Mouse (Mus musculus) E14TG2a.4 (cell line): ENCODE data around the gene Pcyt2.
A peak's percentile ranks its signal among the peaks of the same experiment; 100 is the strongest.

Experiments used
- H3K27me3 ChIP-seq: 2 replicates; pipeline ENCODE4 v1.6.1; 2014; ENCODE audit warnings: low read length, control low read depth; ENCODE audit not compliant: insufficient read depth
- H3K36me3 ChIP-seq: 2 replicates; pipeline ENCODE4 v1.6.1; 2014; ENCODE audit warnings: low read length, control low read depth; ENCODE audit not compliant: insufficient read depth
- H3K4me1 ChIP-seq: replicated peaks from 2 replicates; pipeline ENCODE4 v1.6.1; 2014; ENCODE audit warnings: low read depth, low read length, control low read depth
- H3K4me3 ChIP-seq: replicated peaks from 2 replicates; pipeline ENCODE4 v1.5.1; 2014; ENCODE audit warnings: mild to moderate bottlenecking, low read length
- H3K9me3 ChIP-seq: 2 replicates; pipeline ENCODE4 v1.6.1; 2014; ENCODE audit warnings: low read length, control low read depth
- CTCF ChIP-seq: conservative IDR thresholded peaks from 2 replicates; pipeline ENCODE4 v1.5.1; 2014; ENCODE audit warnings: low read length
- NANOG ChIP-seq: IDR thresholded peaks from 2 replicates; pipeline ENCODE4 v1.6.1; 2014; ENCODE audit warnings: borderline replicate concordance, low read length, mixed read lengths
- POU5F1 ChIP-seq: IDR thresholded peaks from 2 replicates; pipeline ENCODE4 v1.6.1; 2014; ENCODE audit warnings: low read length, borderline replicate concordance

Pcyt2 gene

GRCm38 (mm10) chr11:120576365-120576981, 41.3 kb downstream of the Pcyt2 start:
- no peak overlapping the region for H3K4me3 ChIP-seq
- no peaks in the 10 kb centered on the region for H3K27me3 ChIP-seq
- no peaks in the 10 kb centered on the region for H3K9me3 ChIP-seq
- H3K4me1 ChIP-seq: peaks cover 65% of the 10 kb centered on the region
- H3K36me3 ChIP-seq: peaks cover 52% of the 10 kb centered on the region
- TF ChIP-seq POU5F1 (no peak), NANOG (no peak), CTCF (no peak)

- Histone ChIP-seq H3K4me3 (no peak overlapping the region), H3K27me3 (no peaks in the 10 kb centered on the region), H3K4me1 (peaks cover 71% of the 10 kb centered on the region), H3K9me3 (no peaks in the 10 kb centered on the region), H3K36me3 (peaks cover 58% of the 10 kb centered on the region)
- TF ChIP-seq POU5F1 (no peak), NANOG (no peak), CTCF (no peak)
Measured at GRCm38 (mm10) chr11:120575940-120576339, 41.8 kb downstream of the Pcyt2 start.

DNA sequence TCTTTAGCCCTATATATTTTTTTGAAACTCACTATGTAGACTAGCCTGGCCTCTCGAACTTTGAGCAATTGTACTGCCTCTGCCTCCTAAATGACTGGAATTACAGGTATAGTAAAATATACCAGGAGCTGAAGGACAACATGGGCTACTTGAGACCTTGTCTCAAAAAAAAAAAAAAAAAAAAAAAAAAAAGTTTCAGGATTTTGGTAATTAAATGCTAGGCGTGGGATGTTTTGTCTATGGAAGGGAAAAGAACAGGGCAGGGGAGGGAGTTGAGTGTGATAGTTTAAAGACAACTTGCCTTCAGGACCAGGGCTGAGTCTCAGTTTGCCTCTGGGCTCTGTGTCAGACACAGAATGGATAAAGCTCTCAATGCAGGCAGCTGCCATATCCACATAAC, 42.7 kb downstream of the Pcyt2 start:
- no peaks in the 10 kb centered on the region for H3K27me3 ChIP-seq
- H3K9me3 ChIP-seq: no peaks in the 10 kb centered on the region
- H3K4me3 ChIP-seq: no peak overlapping the region; the same call in 1 of the 2 replicates
- TF ChIP-seq POU5F1 (no peak), CTCF (no peak), NANOG (no peak)
- H3K36me3 ChIP-seq: peaks cover 60% of the 10 kb centered on the region
- peaks cover 71% of the 10 kb centered on the region for H3K4me1 ChIP-seq

DNA sequence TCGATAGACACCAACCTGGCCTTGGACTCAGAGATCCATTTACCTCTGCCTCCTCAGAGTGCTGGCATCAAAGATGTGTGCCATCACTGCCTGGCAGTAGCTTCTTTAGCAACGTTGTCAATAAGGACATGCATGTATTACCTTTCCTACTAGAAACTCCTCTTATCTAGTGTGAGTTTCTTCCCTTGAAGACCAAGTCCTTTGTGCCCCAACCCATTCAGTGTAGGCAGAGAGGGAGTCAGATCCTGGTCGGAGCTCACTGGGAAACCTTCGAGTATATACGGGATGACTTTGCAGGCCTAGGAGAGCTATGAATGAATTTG, 43.5 kb downstream of the Pcyt2 start:
- H3K36me3 ChIP-seq: peaks cover 60% of the 10 kb centered on the region
- peaks cover 66% of the 10 kb centered on the region for H3K4me1 ChIP-seq
- peak overlapping the region; percentile 99 for H3K4me3 ChIP-seq
- TF ChIP-seq POU5F1 (no peak), CTCF (no peak), NANOG (no peak)
- no peaks in the 10 kb centered on the region for H3K27me3 ChIP-seq
- H3K9me3 ChIP-seq: no peaks in the 10 kb centered on the region

DNA sequence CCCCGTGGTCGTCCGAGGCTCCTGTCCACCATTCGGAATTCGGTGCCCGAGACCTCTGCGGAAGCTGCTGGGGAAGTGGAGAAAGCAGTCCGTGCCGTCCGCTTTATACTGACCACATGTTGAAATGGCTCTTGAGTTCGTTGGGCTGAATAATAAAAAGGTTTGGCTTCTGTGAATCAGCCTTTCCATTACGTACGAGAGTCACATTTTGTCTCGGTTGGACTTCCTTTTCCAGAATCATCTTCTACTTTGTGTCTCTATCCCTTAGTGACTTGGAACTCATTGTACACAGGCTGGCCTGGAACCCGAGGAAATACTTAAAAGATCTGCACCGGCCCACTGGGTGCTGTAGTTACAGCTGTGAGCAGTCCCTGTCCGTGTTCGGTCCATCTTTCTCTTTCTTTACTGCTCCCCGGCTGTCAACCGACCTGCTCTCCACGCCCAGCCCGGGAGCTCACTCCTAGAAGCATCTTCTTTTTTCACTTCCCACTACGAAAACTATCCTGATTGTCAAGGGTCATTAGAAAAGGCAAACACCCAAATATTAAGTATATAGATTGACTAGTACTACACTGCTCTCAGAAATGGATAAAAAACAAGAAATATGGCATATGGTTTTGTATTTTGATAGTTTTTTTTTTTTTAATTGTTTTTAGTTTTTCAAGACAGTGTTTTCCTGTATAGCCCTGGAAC, 44.0 kb downstream of the Pcyt2 start:
- H3K9me3 ChIP-seq: no peaks in the 10 kb centered on the region
- TF ChIP-seq CTCF (no peak), NANOG (no peak), POU5F1 (no peak)
- no peaks in the 10 kb centered on the region for H3K27me3 ChIP-seq
- H3K4me3 ChIP-seq: peak overlapping the region; percentile 99
- H3K36me3 ChIP-seq: peaks cover 60% of the 10 kb centered on the region
- H3K4me1 ChIP-seq: peaks cover 61% of the 10 kb centered on the region

DNA sequence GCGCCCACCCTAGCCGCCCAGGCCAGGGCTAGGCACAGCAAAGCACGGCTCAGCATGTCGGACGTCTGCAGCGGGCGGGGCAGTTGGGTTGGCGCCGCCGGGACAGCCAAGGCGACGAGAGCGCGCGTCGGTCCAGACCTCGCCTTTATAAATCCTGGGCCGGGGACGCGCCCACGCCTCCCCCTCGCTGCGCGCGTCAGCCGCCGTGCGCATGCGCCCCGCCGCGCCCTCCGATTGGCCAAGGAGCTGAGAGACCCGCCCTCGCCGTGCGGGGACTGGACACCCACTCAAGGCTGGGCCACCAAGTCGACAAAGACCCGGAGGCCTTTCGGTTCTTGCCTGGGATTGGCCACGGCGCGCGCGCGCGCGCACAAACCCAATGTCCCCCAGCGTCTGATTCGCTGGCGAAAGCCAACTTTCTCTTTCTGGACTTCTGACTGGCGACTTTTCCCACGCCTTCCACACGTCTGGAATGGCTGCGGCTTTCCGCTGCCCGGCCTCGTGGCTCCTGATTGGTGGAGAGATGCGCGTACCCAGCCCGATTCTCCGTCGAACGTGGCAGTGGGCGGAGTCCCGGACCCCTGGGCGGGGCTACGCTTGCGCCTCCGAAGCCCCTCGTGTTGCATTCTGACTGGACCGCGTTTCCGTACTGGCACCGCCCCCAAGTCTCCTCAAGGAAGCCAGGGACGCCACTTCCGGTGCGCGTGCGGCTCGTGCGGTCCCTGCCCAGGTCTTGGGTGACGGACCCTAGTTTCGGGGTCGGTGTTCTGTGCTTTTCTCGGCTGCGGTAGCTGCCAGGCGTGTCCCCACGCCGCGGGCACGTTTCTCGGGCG, 44.8 kb downstream of the Pcyt2 start, which contains the start of gene P4hb:
P4hb (minus strand) TSS at position 502 of the 833 bp plus-strand sequence.
- Histone ChIP-seq H3K36me3 (peaks cover 60% of the 10 kb centered on the region), H3K4me1 (peaks cover 54% of the 10 kb centered on the region), H3K4me3 (peak within 1 kb of the TSS; percentile 99), H3K27me3 (no peaks in the 10 kb centered on the region), H3K9me3 (no peaks in the 10 kb centered on the region)
- TF ChIP-seq CTCF: no peak
- no peak for TF ChIP-seq POU5F1
- no peak for TF ChIP-seq NANOG

- Histone ChIP-seq H3K27me3 (no peaks in the 10 kb centered on the region), H3K36me3 (peaks cover 60% of the 10 kb centered on the region), H3K4me3 (peak overlapping the region; percentile 99), H3K9me3 (no peaks in the 10 kb centered on the region), H3K4me1 (peaks cover 48% of the 10 kb centered on the region)
- TF ChIP-seq CTCF: no peak
Measured at GRCm38 (mm10) chr11:120572417-120572751, 45.4 kb downstream of the Pcyt2 start.

DNA sequence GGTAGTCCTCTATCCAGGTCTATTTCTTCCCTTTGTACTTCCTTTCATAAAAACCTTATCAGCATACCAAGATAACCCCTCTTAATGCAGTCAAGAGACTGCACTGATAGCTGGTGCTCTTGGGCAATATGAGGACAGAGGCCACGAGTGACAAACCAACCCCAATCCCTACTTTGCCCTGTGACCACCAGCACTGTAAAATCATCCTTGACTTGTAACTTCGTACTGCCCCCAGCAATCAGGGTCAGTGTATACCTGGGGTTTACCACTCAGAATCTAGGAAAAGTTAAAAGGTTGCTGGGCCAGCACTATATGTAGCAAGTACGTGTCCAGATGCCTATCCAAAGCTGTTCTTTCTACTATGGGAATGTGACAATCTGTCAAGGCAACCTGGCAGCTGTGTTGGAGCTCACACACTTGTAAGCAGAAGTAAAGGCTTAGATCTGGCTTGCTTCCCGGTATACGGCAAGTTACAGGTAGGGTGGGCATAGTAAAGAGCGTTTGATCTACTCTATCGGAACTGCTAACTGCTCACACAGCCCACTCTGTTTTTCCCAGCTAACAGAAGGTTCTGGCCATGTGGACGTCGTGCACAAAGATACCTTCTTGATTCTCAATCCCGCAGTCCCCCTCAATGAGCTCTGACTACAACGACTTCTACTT, 45.9 kb downstream of the Pcyt2 start:
- TF ChIP-seq POU5F1 (no peak), CTCF (no peak), NANOG (no peak)
- peaks cover 46% of the 10 kb centered on the region for H3K4me1 ChIP-seq

More for the DNA sequence above, 45.9 kb downstream of the Pcyt2 start:
- peaks cover 60% of the 10 kb centered on the region for H3K36me3 ChIP-seq
- peak overlapping the region; percentile 99 for H3K4me3 ChIP-seq
- no peaks in the 10 kb centered on the region for H3K27me3 ChIP-seq
- no peaks in the 10 kb centered on the region for H3K9me3 ChIP-seq
